Mouse (Mus musculus): Measurements from ENCODE around the gene Cdkal1.

DNA sequence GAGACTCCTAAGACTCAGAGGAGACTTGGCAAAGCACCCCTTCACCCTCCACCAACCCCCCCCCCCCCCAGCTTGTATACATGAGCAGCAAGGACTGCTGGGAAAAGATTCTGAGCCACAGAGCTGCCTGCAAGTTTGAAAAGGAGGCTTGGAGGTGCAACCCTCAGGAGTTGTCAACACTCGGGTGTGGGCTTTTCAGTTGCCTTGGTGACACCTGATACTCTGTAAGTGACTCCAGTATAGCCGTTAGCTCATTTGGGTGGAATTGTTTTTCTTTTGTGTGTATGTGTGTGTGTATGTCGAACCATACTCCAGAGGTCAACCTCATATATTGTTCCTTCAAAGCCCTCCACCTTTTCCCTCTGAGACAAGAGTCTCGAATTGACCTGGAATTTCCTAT, 669.9 kb downstream of the Cdkal1 start:
- TF ChIP-seq POLR2A (IDR thresholded peaks at IDR 0.05; ENCODE audit: insufficient read depth, low read depth, low read length) = no peak
- no peak for TF ChIP-seq CTCF (IDR thresholded peaks at IDR 0.05)
- no peak for TF ChIP-seq EP300 (IDR thresholded peaks at IDR 0.05; ENCODE audit: insufficient read depth, low read depth, low read length)
